Mouse (Mus musculus) left cerebral cortex, postnatal 25 days (tissue): ENCODE data around the gene Camkmt. TPM values are rescaled to one million over a fixed set of nuclear protein-coding genes. Genes with fewer than 3 reads are reported as not detected.

Experiments
- DNase-seq, 2 experiments: peaks; one replicate each; pipeline ENCODE4 v3.0.0; 2022; ENCODE audit warnings: low spot score in 2 of 2, mixed read lengths in 1 of 2
- intact Hi-C: fragments of 180-260 bp; cut with DNase I; formaldehyde crosslinking; loops from one replicate; pipeline ENCODE4 v1.15.1; 2025
- total RNA-seq, 2 experiments: library from RNA; stranded (reverse); gene quantifications; 2 replicates each; pipeline ENCODE4 v1.2.3; 2021

The Camkmt gene
- total RNA-seq, 2 experiments from 2014 or later, result 11.8 TPM

DNA sequence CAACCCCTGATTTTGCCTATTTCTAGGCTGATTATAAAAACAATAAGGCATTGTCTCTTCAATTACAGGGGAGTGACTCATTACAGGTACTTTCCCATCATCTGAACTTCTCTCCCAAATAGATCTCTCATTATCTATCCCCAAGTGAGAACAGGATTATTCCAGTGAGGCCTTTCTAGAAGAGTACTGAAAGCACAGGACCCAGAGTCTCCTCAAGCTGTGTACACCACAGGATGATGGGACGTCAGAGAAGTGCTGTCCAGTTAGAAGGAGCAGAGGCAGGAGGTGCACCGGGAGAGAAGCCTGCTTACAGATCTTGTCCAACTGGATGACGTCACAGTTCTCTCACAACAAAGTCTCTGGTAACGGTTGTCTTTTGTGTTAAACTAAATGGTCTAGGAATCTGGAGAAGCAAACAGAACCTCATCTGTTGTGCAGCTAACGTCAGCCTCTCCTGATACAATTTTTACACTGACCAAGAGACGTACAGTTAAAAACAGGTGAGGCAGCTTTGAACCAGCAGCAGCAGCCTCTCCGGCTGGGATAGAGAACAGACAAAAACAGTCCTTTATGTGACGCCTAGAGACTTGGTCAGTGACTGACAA, 259.1 kb downstream of the Camkmt start:
- DNase-seq, result no peak
- intact Hi-C loops, result no loop called here

DNA sequence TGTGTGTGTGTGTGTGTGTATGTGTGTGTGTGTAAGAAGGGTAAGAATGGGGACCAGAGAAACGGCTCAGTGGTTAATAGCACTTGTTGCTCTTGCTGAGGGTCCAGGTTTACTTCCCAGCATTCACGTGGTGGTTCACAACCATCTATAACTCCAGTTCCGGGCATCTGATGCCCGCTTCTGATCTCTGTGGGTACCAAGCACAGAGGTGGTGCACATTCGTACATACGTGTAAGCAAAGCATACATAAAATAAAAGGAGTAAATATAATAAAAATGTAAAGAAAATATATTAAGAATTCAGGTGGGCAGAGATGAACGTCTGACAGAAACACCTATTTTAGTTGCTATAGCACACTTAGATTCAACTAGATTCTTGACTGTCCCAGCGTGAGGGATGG, 260.9 kb downstream of the Camkmt start:
- intact Hi-C loops, result no loop called here
- no peak for DNase-seq

DNA sequence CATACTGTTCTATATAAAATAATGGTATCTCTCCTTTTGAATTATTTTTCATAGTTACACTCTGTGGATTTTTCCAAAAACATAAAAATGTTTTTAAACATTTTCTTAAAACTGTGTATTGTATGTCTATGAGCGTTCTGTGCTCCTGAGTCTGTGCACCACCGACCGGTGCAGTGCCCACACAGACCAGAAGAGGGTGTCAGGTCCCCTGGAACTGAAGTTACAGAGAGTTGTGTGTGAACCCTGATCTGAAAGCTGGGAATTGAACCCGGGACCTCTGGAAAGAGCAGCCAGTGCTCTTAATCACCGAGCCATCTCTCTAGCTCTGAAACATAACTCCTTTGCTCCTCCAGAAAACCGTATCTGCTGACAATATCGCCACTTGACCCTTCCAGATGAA, 262.4 kb downstream of the Camkmt start:
- intact Hi-C loops, result no loop called here

DNA sequence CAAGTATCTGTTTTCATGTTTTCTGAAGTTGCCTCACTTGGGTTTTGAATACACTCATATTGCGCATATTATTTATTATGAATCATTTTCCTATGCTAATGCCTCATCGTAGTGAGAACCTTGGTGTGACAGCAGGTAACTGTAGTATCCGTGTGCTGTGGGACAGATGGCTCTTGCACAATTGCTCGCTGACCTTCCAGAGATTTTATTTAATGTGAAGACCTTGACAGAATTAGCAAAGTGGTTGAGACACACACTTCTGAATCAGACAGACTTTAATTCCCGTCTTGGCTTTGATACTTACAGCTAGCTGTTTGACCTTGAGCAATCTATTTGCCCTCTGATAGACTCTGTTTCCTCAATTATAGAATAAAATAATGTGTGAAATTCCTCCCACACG, 262.8 kb downstream of the Camkmt start:
- DNase-seq, result no peak
- intact Hi-C loops, result no loop called here

More for the DNA sequence above, 262.4 kb downstream of the Camkmt start:
- DNase-seq, result no peak

DNA sequence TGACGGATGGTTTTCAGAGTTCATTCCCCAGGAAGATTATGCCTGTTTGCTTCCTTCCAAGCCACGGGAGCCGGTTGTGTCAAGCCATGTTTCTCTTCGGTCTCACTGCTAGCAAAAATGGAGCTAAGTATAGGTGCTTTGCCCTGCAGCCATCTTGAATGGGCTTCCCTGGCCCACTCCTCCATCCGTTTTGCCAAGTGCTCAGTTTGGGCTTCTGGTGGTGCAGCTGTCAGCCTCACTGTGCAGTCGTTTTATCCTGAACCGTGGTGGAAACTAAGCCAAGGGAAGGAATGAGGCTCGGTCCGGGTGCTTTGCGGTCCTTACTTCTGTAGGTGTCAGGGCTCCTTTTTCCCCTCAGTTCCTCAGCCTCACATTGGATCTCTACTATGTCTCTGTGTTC, 263.3 kb downstream of the Camkmt start:
- DNase-seq, result no peak
- intact Hi-C loops, result no loop called here

DNA sequence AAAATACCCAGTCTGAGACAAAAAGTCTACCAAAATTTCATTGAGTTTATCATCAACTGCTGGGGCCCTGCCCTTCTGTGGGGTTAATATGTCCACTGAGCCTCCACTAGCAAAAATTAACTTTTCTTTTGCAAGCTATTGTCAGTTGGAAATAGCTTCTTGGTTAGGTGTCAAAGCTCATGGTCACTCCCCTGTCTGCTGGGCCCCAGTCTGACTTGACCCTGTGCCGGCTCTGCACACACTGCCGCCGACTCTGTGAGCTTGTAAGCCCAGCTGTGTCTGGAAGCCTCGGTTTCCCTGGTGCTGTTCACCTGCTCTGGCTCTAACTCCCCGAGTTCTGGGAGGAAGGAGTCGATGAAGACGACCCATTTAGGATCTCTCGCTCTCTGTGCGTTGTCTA, 265.0 kb downstream of the Camkmt start:
- intact Hi-C loops, result no loop called here
- DNase-seq, result no peak

DNA sequence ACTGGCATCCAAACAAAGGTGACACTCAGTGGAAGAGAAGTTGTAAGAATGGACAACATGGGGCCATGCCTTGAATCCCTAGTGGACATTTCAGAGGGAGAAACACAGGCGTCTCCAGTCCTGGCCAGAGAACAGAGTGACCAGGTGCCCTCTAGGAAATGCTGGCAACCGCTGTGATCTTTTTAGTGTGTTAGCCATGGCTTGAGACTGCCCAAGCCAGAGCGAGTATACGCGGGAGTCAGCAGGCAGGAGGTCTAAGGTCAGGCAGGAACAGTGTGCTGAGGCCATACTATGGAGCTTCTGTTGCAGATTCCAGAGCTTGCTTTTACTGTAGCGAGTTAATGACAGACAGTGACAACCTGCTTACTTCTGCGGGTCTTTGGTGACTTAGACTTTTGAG, 270.7 kb downstream of the Camkmt start:
- no peak for DNase-seq
- intact Hi-C loops, result no loop called here

DNA sequence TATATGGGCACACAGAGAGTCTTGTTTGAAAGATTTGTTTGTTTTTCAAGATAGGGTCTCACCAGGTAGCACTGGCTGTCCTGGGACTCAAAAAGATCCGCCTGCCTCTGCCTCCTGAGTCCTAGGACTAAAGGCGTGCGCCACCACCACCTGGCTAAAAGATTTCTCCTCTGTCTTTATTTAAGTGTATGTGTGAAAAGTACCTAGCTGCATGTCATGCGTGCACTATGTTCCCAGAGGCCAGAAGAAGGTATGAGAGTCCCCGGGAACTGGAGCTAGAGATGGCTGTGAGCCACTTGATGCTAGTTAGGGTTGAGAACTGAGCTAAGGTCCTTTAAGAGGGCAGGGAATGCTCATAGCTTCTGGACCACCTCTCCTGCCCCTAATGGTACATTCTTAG, 277.0 kb downstream of the Camkmt start:
- DNase-seq, result no peak
- intact Hi-C loops, result no loop called here

DNA sequence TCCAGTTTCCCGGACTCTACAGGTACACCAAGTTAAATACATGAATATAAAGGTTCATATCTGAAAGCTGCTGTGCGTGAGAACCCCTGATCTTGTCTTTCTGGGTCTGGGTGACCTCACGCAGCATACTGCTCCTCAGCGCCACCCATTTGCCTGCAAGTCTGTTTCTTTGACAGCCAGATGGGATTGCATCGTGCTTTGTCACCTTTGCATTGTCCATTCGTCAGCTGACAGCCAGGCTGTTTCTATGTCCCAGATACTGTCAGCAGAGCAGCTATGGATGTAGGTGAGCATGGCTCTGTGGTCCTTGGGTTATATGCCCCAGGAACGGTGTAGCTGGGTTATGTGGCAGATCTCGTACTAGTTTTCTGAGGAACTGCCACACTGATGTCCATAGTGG, 278.4 kb downstream of the Camkmt start:
- DNase-seq, result no peak
- intact Hi-C loops, result no loop called here

DNA sequence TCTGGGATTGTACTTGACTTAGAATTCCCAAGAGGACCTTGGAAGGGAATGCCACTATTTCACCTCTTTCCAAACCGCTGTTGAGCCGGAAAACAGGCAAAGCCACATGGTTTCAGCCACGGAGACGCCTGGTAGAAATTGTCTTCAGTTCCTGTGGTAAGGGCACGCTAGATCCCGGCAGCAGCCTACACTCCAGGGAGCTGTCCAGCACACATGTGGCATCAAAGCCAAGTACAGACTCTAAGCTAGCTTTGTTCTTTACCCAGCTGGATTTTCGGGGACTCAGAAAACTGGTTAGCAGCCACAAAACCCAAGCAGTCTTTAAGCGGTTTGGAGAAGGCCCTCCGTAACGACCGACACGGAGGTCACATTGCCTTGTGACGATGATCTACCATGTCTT, 281.7 kb downstream of the Camkmt start:
- DNase-seq, result no peak
- intact Hi-C loops, result no loop called here

DNA sequence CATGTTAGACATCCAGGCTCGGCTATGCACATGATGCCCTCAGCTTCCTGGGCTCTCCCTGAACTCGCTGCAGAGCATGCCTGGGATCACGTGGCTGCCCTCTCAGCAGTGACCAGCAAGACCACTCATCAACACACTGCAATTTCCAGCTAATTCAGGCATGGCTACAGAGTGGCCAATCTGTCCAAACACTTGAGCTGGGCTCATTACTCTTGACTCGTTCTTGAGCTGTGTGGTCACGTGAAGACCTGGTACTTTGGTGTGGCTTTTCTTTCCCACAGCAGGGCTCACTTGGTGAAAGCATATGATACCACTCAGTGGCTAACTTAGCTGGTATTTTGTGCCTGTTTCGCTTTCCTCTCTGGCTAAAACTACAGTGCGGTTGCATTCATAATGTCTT, 282.2 kb downstream of the Camkmt start:
- DNase-seq, result no peak
- intact Hi-C loops, result no loop called here

DNA sequence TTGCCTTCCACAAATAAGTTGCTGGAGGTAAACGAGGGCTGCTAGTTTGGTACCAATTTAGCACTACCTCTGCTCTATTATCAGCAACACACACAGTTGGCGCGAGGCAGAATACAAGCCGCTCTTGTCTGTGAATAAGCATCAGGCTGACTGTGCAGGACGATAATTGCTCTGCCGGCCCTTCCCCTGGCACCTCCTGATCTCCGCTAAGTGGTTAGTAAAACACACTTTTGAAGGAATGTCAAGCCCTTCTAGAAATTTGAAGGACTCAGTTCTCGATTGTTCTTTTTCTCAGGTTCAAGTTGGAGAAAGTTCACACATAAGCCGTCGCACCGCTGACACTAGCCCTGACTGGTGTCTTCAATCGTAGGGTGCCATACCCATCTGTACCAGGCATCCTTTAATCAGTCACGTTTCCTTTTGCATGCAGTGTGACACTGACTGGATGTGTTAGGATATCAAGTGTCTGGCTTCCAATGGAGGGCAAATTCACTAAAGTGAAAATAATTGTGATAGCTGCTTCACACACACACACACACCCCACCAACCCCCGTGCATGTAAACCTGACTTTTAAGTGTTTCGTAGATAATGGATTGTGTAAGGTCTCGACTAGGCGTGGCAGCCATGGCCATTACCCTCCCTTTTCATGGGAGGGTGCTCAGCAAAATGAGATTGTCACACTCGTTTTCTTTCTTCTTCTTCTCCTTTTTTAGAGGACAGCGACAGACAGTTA, 283.9 kb downstream of the Camkmt start:
- intact Hi-C loops, result no loop called here
- DNase-seq, result no peak

DNA sequence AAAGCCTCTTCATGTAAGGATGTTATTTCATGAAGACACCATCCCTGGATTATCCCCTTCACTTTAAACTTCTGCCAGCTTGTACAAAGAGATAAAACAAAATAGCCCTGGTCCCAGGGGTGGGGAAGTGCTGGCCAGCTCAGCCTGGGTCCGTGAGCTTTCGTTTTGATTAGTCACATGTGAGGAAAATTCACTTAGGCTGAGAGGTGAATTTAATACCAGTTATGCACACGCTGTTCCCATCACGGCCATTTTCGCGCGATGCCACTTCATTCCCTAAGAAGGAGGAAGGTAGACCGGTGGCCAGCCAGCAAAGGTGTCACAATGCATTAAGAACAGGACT, 284.5 kb downstream of the Camkmt start:
- intact Hi-C loops, result no loop called here
- no peak for DNase-seq

DNA sequence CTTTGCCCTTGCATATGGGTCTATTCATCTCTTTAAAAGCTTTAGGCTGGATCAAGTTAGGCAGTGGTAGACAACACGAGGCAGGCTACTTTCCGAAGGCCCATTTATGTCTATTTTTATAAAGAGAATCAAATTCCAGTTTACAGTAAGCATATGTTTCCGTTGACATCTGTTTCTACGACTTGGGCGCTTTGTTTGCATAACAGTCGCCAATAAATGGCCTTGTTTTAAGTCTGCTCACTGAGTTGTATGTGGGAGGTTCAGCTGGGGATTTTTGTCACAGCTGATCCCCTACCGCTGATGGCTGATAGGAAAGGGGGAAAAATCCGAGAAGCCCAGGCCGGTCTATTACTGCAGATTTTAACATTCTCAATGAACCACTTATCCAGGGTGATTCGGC, 285.2 kb downstream of the Camkmt start:
- DNase-seq, result no peak
- intact Hi-C loops, result no loop called here

DNA sequence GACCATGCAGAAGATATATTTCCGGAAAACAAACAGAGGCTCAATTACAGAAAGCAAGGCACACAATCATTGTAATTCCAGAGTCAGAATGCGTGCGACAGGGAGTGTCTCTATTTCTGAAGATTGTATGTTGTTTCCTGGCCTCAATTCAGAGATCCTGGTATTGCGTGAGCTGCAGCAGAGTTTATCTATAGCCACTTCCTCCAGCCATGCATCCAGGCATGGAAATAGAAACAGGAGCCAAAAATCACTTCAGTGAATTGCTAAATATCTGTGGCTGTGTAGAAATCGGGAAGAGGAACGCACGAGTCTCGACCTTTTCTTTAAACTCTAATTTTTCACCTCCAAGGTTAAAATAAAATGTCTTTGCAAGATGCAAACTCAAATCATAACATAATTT, 287.1 kb downstream of the Camkmt start:
- intact Hi-C loops, result no loop called here
- no peak for DNase-seq

DNA sequence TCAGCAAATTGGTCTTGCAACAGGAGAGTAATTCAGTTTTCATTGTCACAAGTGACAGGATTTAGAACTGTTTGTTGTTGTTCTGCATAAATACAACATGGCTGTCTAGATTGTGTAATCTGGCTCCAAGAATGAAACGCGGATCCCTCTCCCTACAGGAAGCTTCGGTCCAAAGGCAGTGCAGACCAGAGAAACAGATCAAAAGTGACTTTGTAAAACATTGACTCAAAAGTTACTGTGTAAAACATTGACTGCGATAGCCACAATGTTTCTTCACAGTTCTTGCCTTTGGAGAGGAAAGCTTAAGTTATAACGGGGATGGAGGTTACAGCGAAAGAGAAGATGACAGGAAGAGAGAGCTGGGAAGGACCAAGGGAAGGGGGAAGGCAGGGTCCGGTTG, 288.7 kb downstream of the Camkmt start:
- intact Hi-C loops, result no loop called here
- no peak for DNase-seq

DNA sequence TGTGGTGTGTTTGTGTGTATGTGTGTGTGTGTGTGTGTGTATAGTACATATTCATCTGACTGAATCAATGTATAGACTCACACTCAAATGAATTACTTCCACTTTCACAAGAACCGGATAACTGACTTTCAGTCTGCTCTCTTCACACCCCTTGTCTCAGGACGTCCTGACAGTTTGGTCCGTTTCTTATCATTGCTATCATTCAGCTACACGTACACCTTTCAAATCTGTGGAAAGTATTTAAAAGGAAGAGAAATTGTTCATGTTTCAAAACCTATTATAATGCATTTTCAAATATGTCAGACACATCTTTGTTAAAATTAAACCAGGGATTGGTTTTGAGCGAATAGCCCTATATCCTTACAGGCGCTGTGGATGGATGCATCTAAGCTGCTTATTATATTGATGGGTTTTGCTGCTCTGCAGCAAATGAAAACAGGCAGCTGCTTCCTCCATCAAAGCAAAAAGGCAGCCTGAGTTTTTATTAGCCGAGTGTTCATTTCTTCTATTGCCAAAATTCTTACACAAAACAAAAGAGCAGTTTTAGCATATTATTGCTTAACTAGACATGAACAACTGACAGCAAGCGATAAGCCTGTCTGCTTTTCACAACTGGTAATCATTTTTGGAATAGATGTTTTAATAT, 291.3 kb downstream of the Camkmt start:
- no peak for DNase-seq
- intact Hi-C loops, result no loop called here

DNA sequence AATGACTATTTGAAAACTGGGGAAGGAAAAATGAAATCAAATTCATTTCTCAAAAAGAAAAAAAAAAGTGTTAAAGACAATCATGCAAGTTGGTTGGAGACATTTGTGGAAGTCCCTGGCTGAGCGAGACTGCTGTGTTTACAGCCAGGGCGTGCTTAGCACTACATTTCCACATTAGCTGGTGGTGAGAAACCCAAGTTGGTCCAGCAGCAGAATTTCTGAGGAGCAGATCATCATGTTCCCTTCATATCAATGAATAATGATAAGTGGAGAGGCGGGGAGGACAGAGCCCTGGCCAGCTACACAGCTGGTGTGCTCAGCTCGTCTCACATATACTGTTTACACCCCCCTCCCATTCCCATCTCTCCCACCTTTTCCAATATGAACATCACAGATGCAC, 292.0 kb downstream of the Camkmt start:
- intact Hi-C loops, result no loop called here
- DNase-seq, result no peak

DNA sequence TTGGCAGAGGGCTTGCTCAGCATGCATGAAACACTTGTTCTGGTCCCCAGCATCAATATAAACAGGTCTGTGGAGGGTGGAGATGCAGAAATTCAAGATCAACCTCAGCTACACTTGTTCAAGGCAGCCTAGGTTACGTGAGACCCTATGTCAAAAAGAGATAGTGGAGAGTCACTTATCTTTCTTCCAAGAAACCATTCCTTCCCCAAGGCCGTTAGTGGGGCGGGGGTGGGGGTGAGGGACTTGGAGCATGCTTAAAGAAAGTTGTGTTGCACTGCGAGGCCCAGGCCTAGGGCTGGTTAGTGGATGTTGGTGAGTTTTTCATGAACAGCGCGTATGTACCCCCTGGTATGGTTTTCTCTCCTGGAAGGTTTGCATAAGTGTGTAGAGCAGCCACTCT, 292.6 kb downstream of the Camkmt start:
- intact Hi-C loops, result no loop called here
- DNase-seq, result no peak

DNA sequence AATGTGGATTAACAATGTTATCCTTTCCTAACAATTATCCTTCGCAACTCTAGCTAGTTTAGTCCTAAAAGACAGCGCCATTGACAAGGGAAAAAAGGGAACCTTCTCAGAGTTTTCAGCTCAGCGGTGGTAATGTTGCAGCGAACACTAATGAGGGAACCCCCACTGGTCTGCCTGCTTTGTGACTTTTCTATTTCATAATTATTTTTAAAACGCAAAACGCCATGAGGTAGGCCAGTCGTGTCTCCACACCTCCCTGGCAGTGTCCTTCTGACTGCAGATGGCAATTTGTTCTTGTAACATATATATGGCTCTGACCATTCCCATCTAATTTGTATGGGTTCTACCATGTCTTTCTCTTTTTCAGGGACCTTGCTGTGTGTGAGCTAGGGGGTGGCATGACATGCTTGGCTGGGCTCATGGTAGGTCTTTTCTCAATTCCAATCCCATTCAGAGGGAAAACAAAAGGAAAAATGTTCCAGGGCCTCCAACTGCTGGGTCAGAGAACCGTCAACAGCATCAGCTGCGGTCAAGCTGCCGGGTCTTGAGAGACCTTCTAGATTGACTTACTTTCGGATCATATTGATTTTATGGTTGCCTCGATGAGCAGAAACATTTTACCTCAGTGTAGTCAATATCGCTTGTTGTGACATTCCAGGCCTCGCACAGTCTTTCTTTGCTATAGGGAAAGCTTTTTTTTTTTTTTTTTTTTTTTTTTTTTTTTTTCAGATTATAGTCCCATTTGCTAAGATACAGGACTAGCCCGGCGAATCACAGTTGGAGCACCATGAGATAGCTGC, 302.9 kb downstream of the Camkmt start:
- intact Hi-C loops, result no loop called here
- no peak for DNase-seq

DNA sequence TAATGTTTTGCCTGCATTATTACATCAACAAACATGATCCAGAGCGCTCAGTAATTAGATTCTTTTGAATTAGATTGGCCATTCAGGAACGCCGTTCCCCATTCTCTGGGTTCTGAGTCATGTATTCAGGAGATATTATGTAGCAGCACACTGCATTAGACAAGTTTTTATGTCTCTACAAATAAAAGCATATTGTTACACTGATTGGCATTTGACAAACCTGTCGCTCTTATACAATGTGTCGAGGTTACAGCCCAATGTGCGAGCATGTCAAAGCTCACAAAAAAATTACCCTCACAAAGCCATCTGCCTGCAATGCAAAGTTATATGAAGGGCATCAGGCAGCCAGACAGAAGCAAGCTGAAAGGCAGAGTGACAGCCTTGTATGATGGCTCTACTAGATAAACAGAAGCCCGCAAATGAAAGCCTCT, 303.6 kb downstream of the Camkmt start:
- intact Hi-C loops, result no loop called here
- DNase-seq, result no peak
